Mouse (Mus musculus) cerebellum, adult 2 months (tissue): ENCODE data around the gene Ino80.

Source experiments
- CTCF ChIP-seq: fragments of 200-500 bp; IDR thresholded peaks from 2 replicates; pipeline ENCODE4 v1.5.1; 2011; ENCODE audit warnings: low read depth, mild to moderate bottlenecking, control low read depth, low read length, moderate library complexity, borderline replicate concordance; ENCODE audit not compliant: insufficient read depth
- POLR2A ChIP-seq: fragments of 200-500 bp; IDR thresholded peaks from 2 replicates; pipeline ENCODE4 v1.6.1; 2011; ENCODE audit warnings: low read length, control low read depth, borderline replicate concordance; ENCODE audit not compliant: insufficient read depth

- TF ChIP-seq CTCF = no peak
- no peak for TF ChIP-seq POLR2A
Observed at GRCm38 (mm10) chr2:119388266-119388665, 89.2 kb downstream of the Ino80 start.
